9 mouse cellular contexts compared by ENCODE assay signal in the genomic region with DNA sequence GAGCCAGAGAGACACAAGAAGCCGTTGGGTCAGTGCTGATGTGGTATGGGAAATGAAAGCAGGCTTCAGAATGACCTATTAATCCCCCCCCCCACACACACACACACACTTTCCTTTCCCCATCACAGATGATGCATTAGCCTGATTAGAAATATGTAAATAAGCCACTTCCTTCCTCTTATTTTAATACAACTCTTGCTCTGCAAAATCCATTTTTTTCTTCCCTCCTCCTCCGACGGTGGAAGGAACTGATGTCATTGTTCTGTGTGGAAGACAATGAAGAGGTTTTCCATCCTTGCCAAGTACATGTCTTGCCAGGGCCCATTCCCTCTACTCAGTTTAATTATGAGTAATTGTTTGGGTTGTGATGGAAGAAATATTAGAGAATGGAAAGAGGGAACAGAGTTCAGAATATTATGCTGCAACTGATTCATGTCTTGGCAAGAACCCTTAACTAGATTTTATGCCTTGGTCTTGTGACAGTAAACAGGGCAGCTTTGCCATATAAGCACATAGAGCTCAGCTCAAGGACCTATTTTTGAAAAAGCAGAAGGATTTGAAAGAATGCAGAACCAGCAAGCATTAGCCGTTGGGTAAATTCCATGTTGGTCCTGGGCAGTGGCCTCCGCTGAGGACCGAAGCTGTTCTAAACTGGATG. TPM values are rescaled to one million over a fixed set of nuclear protein-coding genes. Genes with fewer than 3 reads are reported as not detected.
DNase-seq lines count a peak whose midpoint lies in the region; ATAC-seq and TF ChIP-seq lines count a peak whose summit lies in the region.
"Had no signal": no experiment of that assay in that cellular context is flagged by ENCODE, and none has a peak within 500 bp of the region (broad histone marks: within the 10 kb centered on the region; RNA-seq: fewer than 3 reads in every experiment).

No protein-coding gene starts in this region.

- no peak overlapping the region for H3K4me3 ChIP-seq in testis, adult 2 months (ENCODE audit: control insufficient read depth, low read depth, low read length)
- no peak overlapping the region for H3K4me3 ChIP-seq in heart, embryonic 13.5 days
- no peak overlapping the region for H3K4me3 ChIP-seq in lung, embryonic 14.5 days (ENCODE audit: low read depth, low read length)
- no peak overlapping the region for H3K4me3 ChIP-seq in forebrain, embryonic 10.5 days
- H3K4me3 ChIP-seq: midbrain, embryonic 12.5 days had no signal

- no peak overlapping the region for H3K9ac ChIP-seq in heart, embryonic 13.5 days
- no peak overlapping the region for H3K9ac ChIP-seq in lung, embryonic 14.5 days
- H3K9ac ChIP-seq: midbrain, embryonic 12.5 days had no signal

- 65% methylated on average over 6 of the region's 6 CpGs for WGBS in heart, embryonic 13.5 days
- WGBS in lung, embryonic 14.5 days: 58% methylated on average over 6 of the region's 6 CpGs
- 88% methylated on average over 6 of the region's 6 CpGs for WGBS in forebrain, embryonic 10.5 days

- TF ChIP-seq CTCF in testis, adult 2 months (IDR thresholded peaks at IDR 0.05; ENCODE audit: control insufficient read depth, insufficient read depth, insufficient replicate concordance, low read depth, low read length): no peak
- no peak for TF ChIP-seq CTCF in lung, embryonic 14.5 days (IDR thresholded peaks at IDR 0.05; ENCODE audit: low read depth)

- ATAC-seq in heart, embryonic 13.5 days (ENCODE audit: extremely low read depth, insufficient number of reproducible peaks, low FRiP score, low TSS enrichment): no peak
- peak; percentile 78 for ATAC-seq in lung, embryonic 14.5 days (ENCODE audit: insufficient read depth)

- no peaks in the 10 kb centered on the region for H3K4me1 ChIP-seq in testis, adult 2 months (ENCODE audit: control insufficient read depth, insufficient read depth, low read length)
- H3K4me1 ChIP-seq in heart, embryonic 13.5 days: peaks cover 20% of the 10 kb centered on the region
- 0 out of 2 replicates have a peak, but pooled peaks cover 7% of the 10 kb centered on the region for H3K4me1 ChIP-seq in lung, embryonic 14.5 days (ENCODE audit: insufficient read depth)
- H3K4me1 ChIP-seq in forebrain, embryonic 10.5 days: peaks cover 8% of the 10 kb centered on the region
- H3K4me1 ChIP-seq: midbrain, embryonic 12.5 days had no signal

- no peaks in the 10 kb centered on the region for H3K9me3 ChIP-seq in heart, embryonic 13.5 days
- no peaks in the 10 kb centered on the region for H3K9me3 ChIP-seq in lung, embryonic 14.5 days (ENCODE audit: low read depth, low read length)
- no peaks in the 10 kb centered on the region for H3K9me3 ChIP-seq in forebrain, embryonic 10.5 days
- H3K9me3 ChIP-seq: midbrain, embryonic 12.5 days had no signal

- no peaks in the 10 kb centered on the region for H3K27me3 ChIP-seq in testis, adult 2 months (ENCODE audit: control insufficient read depth, insufficient read depth, low read length)
- H3K27me3 ChIP-seq in heart, embryonic 13.5 days (replicated peaks): no peaks in the 10 kb centered on the region
- H3K27me3 ChIP-seq in lung, embryonic 14.5 days (ENCODE audit: insufficient read depth, low read length): no peaks in the 10 kb centered on the region
- H3K27me3 ChIP-seq in forebrain, embryonic 10.5 days (ENCODE audit: poor library complexity, severe bottlenecking): no peaks in the 10 kb centered on the region
- H3K27me3 ChIP-seq: midbrain, embryonic 12.5 days had no signal

- no peak for TF ChIP-seq POLR2A in testis, adult 2 months (IDR thresholded peaks at IDR 0.05; ENCODE audit: control insufficient read depth, low read depth, low read length)

- no peak for DNase-seq in testis, postnatal 10 days (ENCODE audit: low spot score)
- peak; percentile 64 for DNase-seq in lung, embryonic 14.5 days
- no peak for DNase-seq in adrenal gland, postnatal 36 days
- DNase-seq in forebrain, embryonic 10.5 days (ENCODE audit: extremely low spot score, low spot score): no peak
- DNase-seq in yolk sac, embryonic 10.5 days (ENCODE audit: low spot score): no peak
- DNase-seq: embryo, embryonic 11 days had no signal

- no peak overlapping the region for H3K4me2 ChIP-seq in heart, embryonic 13.5 days
- H3K4me2 ChIP-seq in lung, embryonic 14.5 days: no peak overlapping the region
- H3K4me2 ChIP-seq: midbrain, embryonic 12.5 days had no signal

- peak overlapping the region; percentile 21 for H3K27ac ChIP-seq in testis, adult 2 months (ENCODE audit: control insufficient read depth, insufficient read depth, low read depth, low read length)
- peak overlapping the region; percentile 70 for H3K27ac ChIP-seq in heart, embryonic 13.5 days (replicated peaks)
- H3K27ac ChIP-seq in lung, embryonic 14.5 days (ENCODE audit: low read depth): peak overlapping the region; percentile 85
- no peak overlapping the region for H3K27ac ChIP-seq in forebrain, embryonic 10.5 days
- H3K27ac ChIP-seq: midbrain, embryonic 12.5 days had no signal

- H3K36me3 ChIP-seq in testis, adult 2 months (ENCODE audit: control insufficient read depth, insufficient read depth, low read length): no peaks in the 10 kb centered on the region
- H3K36me3 ChIP-seq in heart, embryonic 13.5 days: no peaks in the 10 kb centered on the region
- H3K36me3 ChIP-seq in lung, embryonic 14.5 days (ENCODE audit: insufficient read depth): no peaks in the 10 kb centered on the region
- no peaks in the 10 kb centered on the region for H3K36me3 ChIP-seq in forebrain, embryonic 10.5 days (replicated peaks)
- H3K36me3 ChIP-seq: midbrain, embryonic 12.5 days had no signal

RNA-seq across cellular contexts. Expression of a gene that starts 50.1 kb away (rescaled TPM):
- polyA plus RNA-seq in testis, adult 2 months (2012; rRNA removed): 18.0 and 19.8 TPM in 2 replicates
- polyA plus RNA-seq in heart, embryonic 13.5 days (2015; fragmentation: Nextera tagmentation; extraction: Ambion mirVana): 42.0 and 47.6 TPM in 2 replicates
- 50.4 and 51.8 TPM in 2 replicates for polyA plus RNA-seq in lung, embryonic 14.5 days (2014; fragmentation: Nextera tagmentation; extraction: Ambion mirVana)
- 10 to 100 TPM; 16.8 to 17.4 TPM for total RNA-seq in adrenal gland, postnatal 36 days (2021)
- 69.1 and 70.3 TPM in 2 replicates for polyA plus RNA-seq in forebrain, embryonic 10.5 days (2016; fragmentation: Nextera tagmentation; extraction: Ambion mirVana)

RNA-seq across cellular contexts. Expression of a gene that starts 50.3 kb away (rescaled TPM):
- polyA plus RNA-seq in testis, adult 2 months (2012; rRNA removed): 24.6 and 28.6 TPM in 2 replicates
- polyA plus RNA-seq in heart, embryonic 13.5 days (2015; fragmentation: Nextera tagmentation; extraction: Ambion mirVana): 66.3 and 67.7 TPM in 2 replicates
- 91.1 and 91.2 TPM in 2 replicates for polyA plus RNA-seq in lung, embryonic 14.5 days (2014; fragmentation: Nextera tagmentation; extraction: Ambion mirVana)
- 10 to 100 TPM; 62.0 to 76.0 TPM for total RNA-seq in adrenal gland, postnatal 36 days (2021)
- polyA plus RNA-seq in forebrain, embryonic 10.5 days (2016; fragmentation: Nextera tagmentation; extraction: Ambion mirVana): 118 and 119 TPM in 2 replicates
